Mouse (Mus musculus): ENCODE measurements around the gene Csrnp2. TPM values are rescaled to one million over a fixed set of nuclear protein-coding genes. Genes with fewer than 3 reads are reported as not detected.

Csrnp2 gene
- total and polyA plus RNA-seq, 3 experiments: 2.3 to 3.5 (median 2.3) TPM

GRCm38 (mm10) chr15:100458055-100458454, 37.2 kb downstream of the Csrnp2 start (continued):
- no peak for TF ChIP-seq E2F4 (IDR thresholded peaks at IDR 0.05; ENCODE audit: insufficient replicate concordance, low read depth, low read length)
- no peak for TF ChIP-seq MYC (IDR thresholded peaks at IDR 0.05; ENCODE audit: low read depth, low read length)
- TF ChIP-seq MAFK (IDR thresholded peaks at IDR 0.05; ENCODE audit: insufficient replicate concordance, low read length): 0 out of 2 replicates have a peak, but pooled peaks have one; percentile 14
- no peak for TF ChIP-seq USF2 (conservative IDR thresholded peaks at IDR 0.05; ENCODE audit: low read depth, low read length)
- peak; percentile 30; the same call in 1 of the 2 replicates for TF ChIP-seq JUND (conservative IDR thresholded peaks at IDR 0.05; ENCODE audit: low read depth, low read length)
- TF ChIP-seq EP300 (IDR thresholded peaks at IDR 0.05; ENCODE audit: low read length): no peak

- dilution Hi-C loops (cut with MboI; ENCODE audit: extremely low pct_ligation_motif_present, extremely low pct_unique_long_range_greater_than_20kb, low sequenced_read_pairs): no loop called here
- peak overlapping the region; percentile 43 for H3K9ac ChIP-seq (ENCODE audit: insufficient read depth, low read depth)
These were observed 37.9 kb downstream of the Csrnp2 start for GRCm38 (mm10) chr15:100457340-100457739.

More at GRCm38 (mm10) chr15:100457340-100457739, 37.9 kb downstream of the Csrnp2 start:
- DNase-seq (ENCODE audit: extremely low read depth): peak; percentile 96
- H3K79me2 ChIP-seq (replicated peaks; ENCODE audit: control insufficient read depth, extremely low read depth, insufficient read depth, poor library complexity, severe bottlenecking): no peaks in the 10 kb centered on the region
- H3K9me3 ChIP-seq (replicated peaks; ENCODE audit: low read length): no peaks in the 10 kb centered on the region
- peaks cover 8 to 29% of the 10 kb centered on the region in 2 experiments for H3K4me1 ChIP-seq (ENCODE audit: control insufficient read depth in 1 of 2, insufficient read depth in 2 of 2)
- no peak overlapping the region for H3K27ac ChIP-seq (ENCODE audit: insufficient read depth, low read depth)
- H3K4me2 ChIP-seq (ENCODE audit: insufficient read depth, low read depth, poor library complexity, severe bottlenecking): peak overlapping the region; percentile 96
- H3K36me3 ChIP-seq (replicated peaks in 1 of 2; ENCODE audit: control insufficient read depth in 1 of 2, insufficient read depth in 1 of 2, low read length in 1 of 2): no peaks in the 10 kb centered on the region
- H3K27me3 ChIP-seq (replicated peaks): peaks cover 3% of the 10 kb centered on the region
- in situ Hi-C loops (cut with MboI; ENCODE audit: low pct_ligation_motif_present, low pct_unique_long_range_greater_than_20kb, low sequenced_read_pairs): no loop called here
- H3K4me3 ChIP-seq (replicated peaks in 1 of 3; ENCODE audit: low read depth in 2 of 3, low read length in 2 of 3, poor library complexity in 1 of 3): peak overlapping the region; percentile 7 to 33 (median 11)
- TF ChIP-seq SIN3A (IDR thresholded peaks at IDR 0.05; ENCODE audit: low read length) (no peak), ETS1 (conservative IDR thresholded peaks at IDR 0.05; ENCODE audit: low read depth, low read length) (no peak), CHD1 (IDR thresholded peaks at IDR 0.05; ENCODE audit: low read depth, low read length) (no peak), BHLHE40 (IDR thresholded peaks at IDR 0.05; ENCODE audit: low read depth, low read length) (no peak), RCOR1 (conservative IDR thresholded peaks at IDR 0.05; ENCODE audit: low read depth, low read length) (no peak), CHD2 (IDR thresholded peaks at IDR 0.05; ENCODE audit: low read length) (no peak), NELFE (IDR thresholded peaks at IDR 0.05; ENCODE audit: low read depth, low read length) (peak; percentile 38; the same call in 1 of the 2 replicates), E2F4 (IDR thresholded peaks at IDR 0.05; ENCODE audit: insufficient replicate concordance, low read depth, low read length) (no peak), ZNF384 (IDR thresholded peaks at IDR 0.05; ENCODE audit: low read depth, low read length) (no peak), RAD21 (IDR thresholded peaks at IDR 0.05; ENCODE audit: low read depth, low read length) (peak; percentile 96), MEF2A (IDR thresholded peaks at IDR 0.05; ENCODE audit: borderline replicate concordance, low read depth, low read length) (peak; percentile 36; the same call in 1 of the 2 replicates), USF1 (IDR thresholded peaks at IDR 0.05; ENCODE audit: low read depth, low read length) (no peak), USF2 (conservative IDR thresholded peaks at IDR 0.05; ENCODE audit: low read depth, low read length) (no peak), SMC3 (IDR thresholded peaks at IDR 0.05; ENCODE audit: low read depth, low read length) (peak; percentile 82), KAT2A (IDR thresholded peaks at IDR 0.05; ENCODE audit: insufficient replicate concordance, low read length) (no peak), MYC (IDR thresholded peaks at IDR 0.05; ENCODE audit: low read depth, low read length) (peak; percentile 52; the same call in 1 of the 2 replicates), EP300 (IDR thresholded peaks at IDR 0.05; ENCODE audit: low read length) (no peak), TCF12 (IDR thresholded peaks at IDR 0.05; ENCODE audit: low read depth, low read length) (peak; percentile 39; the same call in 1 of the 2 replicates), MAZ (IDR thresholded peaks at IDR 0.05; ENCODE audit: low read depth, low read length) (0 out of 2 replicates have a peak, but pooled peaks have one; percentile 44), POLR2A (IDR thresholded peaks at IDR 0.05; ENCODE audit: low read depth, low read length) (no peak), HCFC1 (IDR thresholded peaks at IDR 0.05; ENCODE audit: low read depth, low read length) (no peak), PAX5 (IDR thresholded peaks at IDR 0.05; ENCODE audit: low read length) (no peak), POLR2AphosphoS2 (IDR thresholded peaks at IDR 0.05; ENCODE audit: low read depth, low read length) (no peak), MAFK (IDR thresholded peaks at IDR 0.05; ENCODE audit: insufficient replicate concordance, low read length) (no peak), JUN (IDR thresholded peaks at IDR 0.05; ENCODE audit: insufficient read depth, low read depth, low read length) (no peak), ELF1 (IDR thresholded peaks at IDR 0.05; ENCODE audit: low read depth, low read length) (0 out of 2 replicates have a peak, but pooled peaks have one; percentile 9), GABPA (IDR thresholded peaks at IDR 0.05; ENCODE audit: insufficient replicate concordance, low read depth, low read length) (no peak), ZC3H11A (IDR thresholded peaks at IDR 0.05; ENCODE audit: low read depth, low read length) (peak; percentile 48; the same call in 1 of the 2 replicates), ZKSCAN1 (IDR thresholded peaks at IDR 0.05; ENCODE audit: borderline replicate concordance, low read depth, low read length) (no peak), NRF1 (IDR thresholded peaks at IDR 0.05; ENCODE audit: low read depth, low read length) (0 out of 2 replicates have a peak, but pooled peaks have one; percentile 25), IRF4 (IDR thresholded peaks at IDR 0.05; ENCODE audit: low read depth, low read length) (peak; percentile 21; the same call in 1 of the 2 replicates), JUND (conservative IDR thresholded peaks at IDR 0.05; ENCODE audit: low read depth, low read length) (no peak), CTCF (conservative IDR thresholded peaks at IDR 0.05 in 1 of 2, IDR thresholded peaks at IDR 0.05 in 1 of 2; ENCODE audit: low read depth in 2 of 2, low read length in 2 of 2) (peak; percentile 81 to 97)

Measured in CH12.LX (cell line).